Mouse (Mus musculus) small intestine, adult 2 months (tissue): Measurements from ENCODE around the gene Sstr2. TPM values are rescaled to one million over a fixed set of nuclear protein-coding genes. Genes with fewer than 3 reads are reported as not detected.
A peak's percentile ranks its signal among the peaks of the same experiment; 100 is the strongest.

Source experiments
- H3K27ac ChIP-seq: fragments of 200-500 bp; 2 replicates; pipeline ENCODE4 v1.5.1; 2012; ENCODE audit warnings: low read depth, low read length, control low read depth, inconsistent platforms; ENCODE audit not compliant: insufficient read depth
- H3K27me3 ChIP-seq: fragments of 200-500 bp; 2 replicates; pipeline ENCODE4 v1.6.1; 2012; ENCODE audit warnings: mild to moderate bottlenecking, moderate library complexity, low read length, inconsistent platforms; ENCODE audit not compliant: control insufficient read depth, insufficient read depth
- H3K36me3 ChIP-seq: fragments of 200-500 bp; 2 replicates; pipeline ENCODE4 v1.6.1; 2012; ENCODE audit warnings: mild to moderate bottlenecking, low read length, control low read depth, inconsistent platforms; ENCODE audit not compliant: control insufficient read depth, insufficient read depth
- H3K4me1 ChIP-seq: fragments of 200-500 bp; 2 replicates; pipeline ENCODE4 v1.6.1; 2012; ENCODE audit warnings: low read length, inconsistent platforms, mixed read lengths; ENCODE audit not compliant: control insufficient read depth, insufficient read depth, insufficient read length
- H3K4me3 ChIP-seq: fragments of 200-500 bp; 2 replicates; pipeline ENCODE4 v1.5.1; 2012; ENCODE audit warnings: low read depth, mild to moderate bottlenecking, control low read depth, inconsistent platforms, low read length, moderate library complexity
- CTCF ChIP-seq: fragments of 200-500 bp; IDR thresholded peaks from 2 replicates; pipeline ENCODE4 v1.5.1; 2012; ENCODE audit warnings: low read depth, mild to moderate bottlenecking, control low read depth, inconsistent platforms, low read length, moderate library complexity, mixed read lengths; ENCODE audit not compliant: insufficient replicate concordance, insufficient read length; ENCODE audit errors: extremely low read depth
- POLR2A ChIP-seq: fragments of 200-500 bp; IDR thresholded peaks from 2 replicates; pipeline ENCODE4 v1.6.1; 2012; ENCODE audit warnings: low read depth, mild to moderate bottlenecking, control low read depth, inconsistent platforms, low read length, moderate library complexity
- WGBS: fragments of 180-500 bp; shearing (Covaris S2); methylation state at CpG from one replicate; pipeline ENCODE4 v1.1.7; 2018; 5-methylcytosine and 5-hydroxymethylcytosine counted together
- polyA plus RNA-seq: library from polyadenylated mRNA; depleted of rRNA; stranded (reverse); fragments of >200 nt; gene quantifications from 2 replicates; pipeline ENCODE4 v1.2.3, GENCODE M21; 2012

Gene Sstr2
- polyA plus RNA-seq, 1 experiment = 0.23 TPM

DNA sequence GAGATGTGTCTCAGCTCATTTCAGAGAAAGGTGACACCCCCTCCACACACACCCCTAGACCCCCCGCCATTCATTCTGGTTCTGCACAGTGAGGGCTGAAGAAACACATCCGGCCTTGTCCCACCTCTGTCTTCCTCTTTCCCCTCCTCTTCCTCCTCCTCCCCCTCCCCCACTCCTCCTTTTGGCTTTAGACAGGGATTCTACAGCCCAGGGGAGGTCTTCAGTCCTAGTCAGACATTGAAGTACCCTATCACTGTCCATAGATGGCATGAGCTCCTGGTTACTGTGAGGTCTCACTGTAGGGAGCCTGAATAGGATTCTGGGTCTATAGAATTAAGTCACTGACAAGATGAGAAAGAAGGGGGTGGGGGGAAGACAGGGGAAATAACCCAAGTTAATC is 1.9 kb downstream of the Sstr2 start:
- Histone ChIP-seq H3K36me3 (no peaks in the 10 kb centered on the region), H3K4me3 (no peak overlapping the region), H3K27me3 (peaks cover 21% of the 10 kb centered on the region), H3K27ac (no peak overlapping the region), H3K4me1 (peaks cover 2% of the 10 kb centered on the region; the same call in 1 of the 2 replicates)
- 92% methylated on average over 2 of the region's 2 CpGs for WGBS
- TF ChIP-seq CTCF (no peak), POLR2A (no peak)

DNA sequence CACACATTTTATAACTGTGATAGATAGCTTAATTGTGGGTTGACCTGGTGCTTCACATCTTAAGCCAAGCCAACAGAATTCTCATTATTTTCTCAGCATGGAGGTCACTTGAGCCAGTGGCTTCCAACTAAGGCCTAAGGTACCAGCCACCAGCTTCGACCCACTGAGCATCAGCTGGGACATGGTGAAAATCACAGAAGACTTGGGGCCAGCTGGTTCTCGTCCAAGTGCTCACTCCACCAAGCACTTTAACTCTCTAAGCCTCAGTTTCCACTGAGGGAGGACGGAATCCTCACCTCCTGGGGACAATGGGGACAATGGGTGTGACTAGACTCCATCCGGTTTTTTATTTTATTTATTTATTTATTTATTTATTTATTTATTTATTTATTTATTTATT is 2.9 kb downstream of the Sstr2 start:
- Histone ChIP-seq H3K27ac (no peak overlapping the region), H3K4me3 (no peak overlapping the region), H3K4me1 (peaks cover 2% of the 10 kb centered on the region; the same call in 1 of the 2 replicates), H3K27me3 (peaks cover 21% of the 10 kb centered on the region), H3K36me3 (no peaks in the 10 kb centered on the region)
- WGBS = 90% methylated on average over 4 of the region's 4 CpGs
- no peak for TF ChIP-seq CTCF
- TF ChIP-seq POLR2A = no peak

DNA sequence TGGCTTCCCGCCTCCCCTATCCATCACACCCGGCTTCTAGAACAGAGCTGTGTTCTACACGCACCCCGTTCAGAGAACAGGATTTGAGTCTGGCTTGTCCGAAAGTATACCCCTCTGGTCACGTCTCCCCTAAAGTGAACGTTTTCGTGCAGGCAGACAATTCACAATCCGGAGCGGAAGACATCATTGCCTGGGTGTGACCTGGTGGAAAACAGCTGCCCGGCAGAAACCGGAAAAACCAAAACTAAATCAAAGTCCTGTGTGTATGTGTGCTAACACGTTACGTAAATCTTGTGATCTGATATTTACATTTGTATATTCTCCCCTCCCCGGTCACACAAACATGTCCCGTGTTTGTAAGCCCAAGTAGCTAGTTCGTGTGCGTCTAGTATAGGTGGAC is 6.3 kb downstream of the Sstr2 start:
- no peaks in the 10 kb centered on the region for H3K4me1 ChIP-seq
- TF ChIP-seq CTCF (no peak), POLR2A (no peak)
- H3K36me3 ChIP-seq = no peaks in the 10 kb centered on the region
- WGBS = 83% methylated on average over 18 of the region's 18 CpGs
- H3K27ac ChIP-seq = no peak overlapping the region
- H3K27me3 ChIP-seq = peaks cover 2% of the 10 kb centered on the region; the same call in 1 of the 2 replicates
- no peak overlapping the region for H3K4me3 ChIP-seq

DNA sequence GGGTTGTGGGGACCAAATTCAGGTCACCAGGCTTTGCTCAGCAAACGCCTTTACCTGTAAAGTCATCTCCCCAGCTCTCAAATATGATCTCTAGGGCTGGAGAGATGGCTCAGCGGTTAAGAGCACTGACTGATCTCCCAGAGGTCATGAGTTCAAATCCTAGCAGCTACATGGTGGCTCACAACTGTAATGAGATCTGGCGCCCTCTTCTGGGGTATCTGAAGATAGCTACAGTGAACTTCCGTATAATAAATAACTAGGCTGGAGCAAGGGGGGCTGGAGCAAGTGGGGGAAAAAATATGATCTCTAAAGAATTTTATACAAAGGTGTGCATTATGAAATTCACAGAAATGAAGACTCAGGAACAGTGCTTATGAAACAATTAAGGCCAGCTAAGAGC is 8.6 kb downstream of the Sstr2 start:
- no peaks in the 10 kb centered on the region for H3K36me3 ChIP-seq
- H3K4me1 ChIP-seq = peaks cover 4% of the 10 kb centered on the region; the same call in 1 of the 2 replicates
- H3K27me3 ChIP-seq = no peaks in the 10 kb centered on the region
- H3K27ac ChIP-seq = no peak overlapping the region
- no peak for TF ChIP-seq CTCF
- no peak for TF ChIP-seq POLR2A
- H3K4me3 ChIP-seq = no peak overlapping the region
- 52% methylated on average over 4 of the region's 4 CpGs for WGBS

DNA sequence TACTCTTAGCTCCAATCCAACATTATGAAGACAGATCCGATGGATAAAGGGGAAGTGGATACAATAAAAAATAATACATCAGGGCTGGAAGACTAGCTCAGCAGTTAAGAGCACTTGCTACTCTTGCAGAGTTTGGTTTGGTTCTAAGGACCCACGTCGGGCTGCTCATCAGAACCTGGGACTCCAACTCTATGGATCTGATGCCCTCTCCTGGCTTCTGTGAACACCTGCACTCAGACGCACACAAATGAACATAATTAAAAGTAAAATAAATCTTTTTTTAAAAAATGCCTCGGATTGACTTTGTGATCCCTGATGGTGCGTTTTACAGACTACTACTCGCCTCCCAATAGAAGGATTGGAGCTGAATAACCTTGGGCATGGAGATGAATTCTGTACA is 11.5 kb downstream of the Sstr2 start:
- Histone ChIP-seq H3K36me3 (no peaks in the 10 kb centered on the region), H3K4me1 (peaks cover 4% of the 10 kb centered on the region; the same call in 1 of the 2 replicates), H3K27me3 (no peaks in the 10 kb centered on the region), H3K4me3 (peak overlapping the region; percentile 57), H3K27ac (peak overlapping the region; percentile 82; the same call in 1 of the 2 replicates)
- WGBS = 32% methylated on average over 7 of the region's 7 CpGs
- TF ChIP-seq CTCF (peak; percentile 21; the same call in 1 of the 2 replicates), POLR2A (no peak)

DNA sequence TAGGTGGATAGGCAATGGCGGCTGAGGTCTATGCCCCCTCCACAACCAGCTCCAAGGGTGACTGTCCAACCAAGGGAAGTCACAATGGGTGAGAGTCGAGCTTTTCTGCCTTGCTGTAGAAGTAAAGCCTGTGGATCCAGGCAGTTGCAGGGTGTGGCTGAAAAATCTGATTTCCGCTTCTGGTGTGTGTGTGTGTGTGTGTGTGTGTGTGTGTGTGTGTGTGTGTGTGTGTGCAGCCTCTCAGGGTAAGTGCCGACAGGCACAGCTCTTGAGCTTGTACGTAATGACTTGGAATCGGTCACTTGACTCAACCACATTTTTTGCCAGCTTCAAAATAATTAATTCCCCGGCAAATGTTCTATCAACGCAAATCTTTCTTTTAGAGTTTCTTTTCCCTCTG is 12.2 kb downstream of the Sstr2 start:
- peak overlapping the region; percentile 82 for H3K27ac ChIP-seq
- peak overlapping the region; percentile 57 for H3K4me3 ChIP-seq
- no peaks in the 10 kb centered on the region for H3K27me3 ChIP-seq
- no peaks in the 10 kb centered on the region for H3K36me3 ChIP-seq
- TF ChIP-seq CTCF = no peak
- TF ChIP-seq POLR2A = no peak
- 15% methylated on average over 8 of the region's 8 CpGs for WGBS
- peaks cover 4% of the 10 kb centered on the region; the same call in 1 of the 2 replicates for H3K4me1 ChIP-seq

DNA sequence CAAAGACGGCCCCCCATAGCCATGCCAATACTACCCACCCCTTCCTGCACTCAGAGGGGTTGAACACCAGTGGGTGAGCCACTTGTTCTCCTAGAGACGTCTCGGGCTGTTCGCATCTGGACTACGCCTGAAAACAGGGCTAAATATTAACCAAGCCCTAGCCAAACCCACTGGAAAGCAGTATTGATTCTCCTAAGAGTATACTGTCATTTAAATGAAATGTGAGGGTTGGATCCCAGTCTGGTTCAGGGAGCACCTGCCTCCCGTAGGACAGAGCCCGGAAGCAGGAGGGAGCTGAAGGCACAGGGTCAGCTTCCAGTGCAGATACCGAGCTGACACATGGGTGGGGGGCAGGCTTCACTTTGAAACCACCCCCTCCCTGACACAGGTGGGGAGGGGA is 12.7 kb downstream of the Sstr2 start:
- Histone ChIP-seq H3K27me3 (no peaks in the 10 kb centered on the region), H3K27ac (peak overlapping the region; percentile 82), H3K4me1 (peaks cover 4% of the 10 kb centered on the region; the same call in 1 of the 2 replicates), H3K4me3 (peak overlapping the region; percentile 36), H3K36me3 (no peaks in the 10 kb centered on the region)
- TF ChIP-seq POLR2A = no peak
- TF ChIP-seq CTCF = no peak
- WGBS = 24% methylated on average over 8 of the region's 8 CpGs
